Mouse (Mus musculus) monocyte, adult 5-6 weeks (primary cell): Measurements from ENCODE around the gene Cyth3. TPM values are rescaled to one million over a fixed set of nuclear protein-coding genes. Genes with fewer than 3 reads are reported as not detected.

Source experiments
- ATAC-seq: fragments of 153-309, 156-312 bp; replicated peaks from 2 replicates; pipeline ENCODE4 v1.8.0; 2017; ENCODE audit warnings: mild to moderate bottlenecking; ENCODE audit not compliant: low TSS enrichment, insufficient number of reproducible peaks, severe bottlenecking, poor library complexity, low FRiP score
- total RNA-seq: library from RNA; stranded (forward); fragments of 200-1000, 200-491, 200-594 nt; gene quantifications from 3 replicates; pipeline ENCODE4 v1.2.3, GENCODE M21; 2017

Gene Cyth3
- total RNA-seq, 1 experiment from 2014 or later: 129 TPM

- no peak for ATAC-seq
These were observed 31.2 kb downstream of the Cyth3 start for GRCm38 (mm10) chr5:143653497-143653896.

- ATAC-seq: no peak
These were observed 32.6 kb downstream of the Cyth3 start for GRCm38 (mm10) chr5:143654670-143655510.

GRCm38 (mm10) chr5:143655511-143655943, 33.3 kb downstream of the Cyth3 start:
- ATAC-seq: no peak

GRCm38 (mm10) chr5:143656708-143657245, 34.5 kb downstream of the Cyth3 start:
- no peak for ATAC-seq

- ATAC-seq: no peak
These were observed 36.8 kb downstream of the Cyth3 start for GRCm38 (mm10) chr5:143659021-143659523.

- no peak for ATAC-seq
These were observed 40.9 kb downstream of the Cyth3 start for GRCm38 (mm10) chr5:143663074-143663687.

- no peak for ATAC-seq
These were observed 43.3 kb downstream of the Cyth3 start for GRCm38 (mm10) chr5:143665561-143665960.

- ATAC-seq: no peak
These were observed 43.8 kb downstream of the Cyth3 start for GRCm38 (mm10) chr5:143666015-143666414.

GRCm38 (mm10) chr5:143668884-143669283, 46.6 kb downstream of the Cyth3 start:
- ATAC-seq: no peak

GRCm38 (mm10) chr5:143669393-143669792, 47.1 kb downstream of the Cyth3 start:
- no peak for ATAC-seq

GRCm38 (mm10) chr5:143669839-143670238, 47.6 kb downstream of the Cyth3 start:
- ATAC-seq: peak; percentile 57; the same call in 1 of the 2 replicates

GRCm38 (mm10) chr5:143670740-143671415, 48.6 kb downstream of the Cyth3 start:
- no peak for ATAC-seq

- ATAC-seq: no peak
These were observed 52.3 kb downstream of the Cyth3 start for GRCm38 (mm10) chr5:143674576-143674975.

GRCm38 (mm10) chr5:143676218-143676985, 54.2 kb downstream of the Cyth3 start:
- ATAC-seq: no peak

- no peak for ATAC-seq
These were observed 55.1 kb downstream of the Cyth3 start for GRCm38 (mm10) chr5:143677363-143677762.

GRCm38 (mm10) chr5:143678634-143679271, 56.5 kb downstream of the Cyth3 start:
- ATAC-seq: no peak

GRCm38 (mm10) chr5:143679654-143680053, 57.4 kb downstream of the Cyth3 start:
- ATAC-seq: peak; percentile 61; the same call in 1 of the 2 replicates

GRCm38 (mm10) chr5:143683696-143684095, 61.4 kb downstream of the Cyth3 start:
- ATAC-seq: no peak
